Mouse (Mus musculus) testis, adult 2 months (tissue): Measurements from ENCODE around the gene Slc5a3.

Experiments used
- CTCF ChIP-seq: fragments of 200-500 bp; IDR thresholded peaks from 2 replicates; pipeline ENCODE4 v1.5.1; 2012; ENCODE audit warnings: low read depth, mild to moderate bottlenecking, inconsistent platforms, low read length, moderate library complexity; ENCODE audit not compliant: control insufficient read depth, insufficient read depth, insufficient replicate concordance
- POLR2A ChIP-seq: fragments of 200-500 bp; IDR thresholded peaks from 2 replicates; pipeline ENCODE4 v1.6.1; 2012; ENCODE audit warnings: low read depth, mild to moderate bottlenecking, inconsistent platforms, low read length, moderate library complexity; ENCODE audit not compliant: control insufficient read depth

- TF ChIP-seq POLR2A, result no peak
- no peak for TF ChIP-seq CTCF
These were observed 4.7 kb downstream of the Slc5a3 start for GRCm38 (mm10) chr16:92062832-92063231.
